Mouse (Mus musculus): ENCODE results near the gene Pms2. TPM values are rescaled to one million over a fixed set of nuclear protein-coding genes. Genes with fewer than 3 reads are reported as not detected.

Gene Pms2
- 3.6 and 3.9 TPM in 2 replicates for polyA plus RNA-seq (2012; rRNA removed)

GRCm38 (mm10) chr5:143909417-143910400 lies at the start of gene Pms2, which contains the start of gene Aimp2:
Gene Pms2, plus strand, starts transcription at chr5:143909964.
Gene Aimp2, minus strand, starts transcription at chr5:143909847.
- TF ChIP-seq POLR2A (IDR thresholded peaks at IDR 0.05; ENCODE audit: low read depth, low read length), result no peak; the same call in 1 of the 2 replicates
- TF ChIP-seq CTCF (IDR thresholded peaks at IDR 0.05; ENCODE audit: extremely low read depth, insufficient read depth, insufficient read length, insufficient replicate concordance), result no peak
- peak within 1 kb of the TSS; percentile 81 for H3K4me3 ChIP-seq (ENCODE audit: extremely low read depth, insufficient read depth, insufficient read length)
- H3K27ac ChIP-seq (ENCODE audit: insufficient read depth, low read length), result peak within 1 kb of the TSS; percentile 77
- H3K36me3 ChIP-seq (ENCODE audit: control insufficient read depth, insufficient read depth, low read length), result peaks cover 3% of the 10 kb centered on the region
- WGBS, result under 1% methylated on average over 70 of the region's 70 CpGs
- peak; percentile 93 to 95 for DNase-seq (ENCODE audit: low read depth in 1 of 2, low spot score in 2 of 2)
- no peaks in the 10 kb centered on the region; the same call in none of the 2 replicates for H3K4me1 ChIP-seq (ENCODE audit: control insufficient read depth, insufficient read depth, insufficient read length)
- no peaks in the 10 kb centered on the region for H3K27me3 ChIP-seq (ENCODE audit: control insufficient read depth, insufficient read depth, low read length)

GRCm38 (mm10) chr5:143871547-143872169 lies 38.1 kb upstream of the Pms2 start:
- peaks cover 26% of the 10 kb centered on the region for H3K36me3 ChIP-seq (ENCODE audit: control insufficient read depth, insufficient read depth, low read length)
- H3K4me1 ChIP-seq (ENCODE audit: control insufficient read depth, insufficient read depth, insufficient read length), result no peaks in the 10 kb centered on the region
- H3K27me3 ChIP-seq (ENCODE audit: control insufficient read depth, insufficient read depth, low read length), result no peaks in the 10 kb centered on the region
- no peak overlapping the region for H3K27ac ChIP-seq (ENCODE audit: insufficient read depth, low read length)
- no peak for TF ChIP-seq CTCF (IDR thresholded peaks at IDR 0.05; ENCODE audit: extremely low read depth, insufficient read depth, insufficient read length, insufficient replicate concordance)
- TF ChIP-seq POLR2A (IDR thresholded peaks at IDR 0.05; ENCODE audit: low read depth, low read length), result no peak
- H3K4me3 ChIP-seq (ENCODE audit: extremely low read depth, insufficient read depth, insufficient read length), result no peak overlapping the region
- peak in 1 of 2 experiments; percentile 7 for DNase-seq (ENCODE audit: low read depth in 1 of 2, low spot score in 2 of 2)
- WGBS, result 76% methylated on average over 11 of the region's 11 CpGs

GRCm38 (mm10) chr5:143874571-143874970 lies 35.2 kb upstream of the Pms2 start:
- Histone ChIP-seq H3K27me3 (ENCODE audit: control insufficient read depth, insufficient read depth, low read length) (no peaks in the 10 kb centered on the region), H3K27ac (ENCODE audit: insufficient read depth, low read length) (no peak overlapping the region), H3K4me3 (ENCODE audit: extremely low read depth, insufficient read depth, insufficient read length) (no peak overlapping the region), H3K36me3 (ENCODE audit: control insufficient read depth, insufficient read depth, low read length) (peaks cover 44% of the 10 kb centered on the region), H3K4me1 (ENCODE audit: control insufficient read depth, insufficient read depth, insufficient read length) (no peaks in the 10 kb centered on the region)
- WGBS, result 78% methylated on average over 4 of the region's 4 CpGs
- TF ChIP-seq POLR2A (IDR thresholded peaks at IDR 0.05; ENCODE audit: low read depth, low read length), result no peak
- TF ChIP-seq CTCF (IDR thresholded peaks at IDR 0.05; ENCODE audit: extremely low read depth, insufficient read depth, insufficient read length, insufficient replicate concordance), result no peak
- DNase-seq (ENCODE audit: low read depth in 1 of 2, low spot score in 2 of 2), result no peak

- Histone ChIP-seq H3K4me3 (ENCODE audit: extremely low read depth, insufficient read depth, insufficient read length) (no peak overlapping the region), H3K27me3 (ENCODE audit: control insufficient read depth, insufficient read depth, low read length) (no peaks in the 10 kb centered on the region), H3K4me1 (ENCODE audit: control insufficient read depth, insufficient read depth, insufficient read length) (no peaks in the 10 kb centered on the region), H3K36me3 (ENCODE audit: control insufficient read depth, insufficient read depth, low read length) (peaks cover 64% of the 10 kb centered on the region), H3K27ac (ENCODE audit: insufficient read depth, low read length) (no peak overlapping the region)
- DNase-seq (ENCODE audit: low read depth in 1 of 2, low spot score in 2 of 2), result no peak
- no peak for TF ChIP-seq CTCF (IDR thresholded peaks at IDR 0.05; ENCODE audit: extremely low read depth, insufficient read depth, insufficient read length, insufficient replicate concordance)
- TF ChIP-seq POLR2A (IDR thresholded peaks at IDR 0.05; ENCODE audit: low read depth, low read length), result no peak
- WGBS, result 99% methylated on average over 3 of the region's 3 CpGs
Observed at GRCm38 (mm10) chr5:143885274-143885673, 24.5 kb upstream of the Pms2 start.

GRCm38 (mm10) chr5:143890741-143891140 lies 19.0 kb upstream of the Pms2 start:
- Histone ChIP-seq H3K36me3 (ENCODE audit: control insufficient read depth, insufficient read depth, low read length) (peaks cover 44% of the 10 kb centered on the region), H3K4me3 (ENCODE audit: extremely low read depth, insufficient read depth, insufficient read length) (no peak overlapping the region), H3K27me3 (ENCODE audit: control insufficient read depth, insufficient read depth, low read length) (no peaks in the 10 kb centered on the region), H3K27ac (ENCODE audit: insufficient read depth, low read length) (no peak overlapping the region), H3K4me1 (ENCODE audit: control insufficient read depth, insufficient read depth, insufficient read length) (no peaks in the 10 kb centered on the region)
- no peak for DNase-seq (ENCODE audit: low read depth in 1 of 2, low spot score in 2 of 2)
- no peak for TF ChIP-seq POLR2A (IDR thresholded peaks at IDR 0.05; ENCODE audit: low read depth, low read length)
- no peak for TF ChIP-seq CTCF (IDR thresholded peaks at IDR 0.05; ENCODE audit: extremely low read depth, insufficient read depth, insufficient read length, insufficient replicate concordance)
- 94% methylated on average over 6 of the region's 6 CpGs for WGBS

- peaks cover 40% of the 10 kb centered on the region for H3K36me3 ChIP-seq (ENCODE audit: control insufficient read depth, insufficient read depth, low read length)
- DNase-seq (ENCODE audit: low read depth in 1 of 2, low spot score in 2 of 2), result no peak
- no peak overlapping the region for H3K27ac ChIP-seq (ENCODE audit: insufficient read depth, low read length)
- no peak overlapping the region for H3K4me3 ChIP-seq (ENCODE audit: extremely low read depth, insufficient read depth, insufficient read length)
- no peaks in the 10 kb centered on the region for H3K27me3 ChIP-seq (ENCODE audit: control insufficient read depth, insufficient read depth, low read length)
- no peaks in the 10 kb centered on the region for H3K4me1 ChIP-seq (ENCODE audit: control insufficient read depth, insufficient read depth, insufficient read length)
- 85% methylated on average over 9 of the region's 9 CpGs for WGBS
- TF ChIP-seq POLR2A (IDR thresholded peaks at IDR 0.05; ENCODE audit: low read depth, low read length) (no peak), CTCF (IDR thresholded peaks at IDR 0.05; ENCODE audit: extremely low read depth, insufficient read depth, insufficient read length, insufficient replicate concordance) (no peak)
Observed at GRCm38 (mm10) chr5:143892255-143892886, 17.4 kb upstream of the Pms2 start.

All from spleen, adult 2 months (tissue).